Mouse (Mus musculus) left cerebral cortex, adult 8-10 months (tissue): ENCODE data around the gene Foxa3. TPM values are rescaled to one million over a fixed set of nuclear protein-coding genes. Genes with fewer than 3 reads are reported as not detected.
A peak's percentile ranks its signal among the peaks of the same experiment; 100 is the strongest.
"Not testable (repeated sequence)": the region's sequence is repeated elsewhere in the genome, so short reads cannot be mapped to it uniquely, and the experiment has no call there.

ENCODE experiments used
- DNase-seq, 2 experiments: peaks; one replicate each; pipeline ENCODE4 v3.0.0; 2022; ENCODE audit warnings: low spot score in 2 of 2
- total RNA-seq, 4 experiments: library from RNA; stranded (reverse); gene quantifications; 2 replicates each; pipeline ENCODE4 v1.2.4; 2022

Foxa3 gene
- not detected for total RNA-seq

DNA sequence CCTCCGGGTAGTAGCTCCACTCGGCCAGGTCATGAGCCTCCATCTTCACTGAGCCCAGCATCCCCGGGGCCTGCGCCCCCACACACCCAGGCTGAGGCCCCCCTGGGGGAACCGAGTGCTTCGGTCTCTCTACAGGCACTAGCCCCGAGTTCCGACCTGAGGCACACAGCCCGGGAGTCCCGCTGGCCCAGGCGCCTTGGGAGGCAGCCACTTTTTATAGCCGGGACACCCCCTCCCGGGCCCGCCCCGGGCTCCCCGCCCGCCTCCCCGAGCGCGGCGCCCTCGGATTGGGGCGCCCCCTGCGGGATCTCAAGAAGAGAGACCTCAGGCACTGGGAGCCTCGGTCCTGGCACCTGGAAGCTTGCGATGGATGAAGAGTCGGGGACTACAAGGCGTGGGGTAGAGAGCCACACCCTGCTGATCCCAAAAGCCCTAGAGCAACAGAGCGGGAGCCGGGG lies at the start of gene Foxa3:
Gene Foxa3 (minus strand): TSS at position 182 of the 458 bp plus-strand sequence.
- peak in 1 of 2 experiments; percentile 54 for DNase-seq

DNA sequence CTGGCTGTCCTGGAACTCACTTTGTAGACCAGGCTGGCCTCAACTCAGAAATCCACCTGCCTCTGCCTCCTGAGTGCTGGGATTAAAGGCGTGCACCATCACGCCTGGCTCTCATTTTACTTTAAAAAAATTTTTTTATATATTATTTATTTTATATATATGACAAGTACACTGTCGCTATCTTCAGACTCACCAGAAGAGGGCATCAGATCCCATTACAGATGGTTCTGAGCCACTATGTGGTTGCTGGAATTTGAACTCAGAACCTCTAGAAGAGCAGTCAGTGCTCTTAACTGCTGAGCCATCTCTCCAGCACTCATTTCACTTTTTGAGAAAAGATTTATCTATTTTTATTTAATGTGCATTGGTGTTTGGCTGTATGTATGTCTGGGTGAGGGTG lies 47.7 kb upstream of the Foxa3 start:
- DNase-seq: not testable (repeated sequence)

DNA sequence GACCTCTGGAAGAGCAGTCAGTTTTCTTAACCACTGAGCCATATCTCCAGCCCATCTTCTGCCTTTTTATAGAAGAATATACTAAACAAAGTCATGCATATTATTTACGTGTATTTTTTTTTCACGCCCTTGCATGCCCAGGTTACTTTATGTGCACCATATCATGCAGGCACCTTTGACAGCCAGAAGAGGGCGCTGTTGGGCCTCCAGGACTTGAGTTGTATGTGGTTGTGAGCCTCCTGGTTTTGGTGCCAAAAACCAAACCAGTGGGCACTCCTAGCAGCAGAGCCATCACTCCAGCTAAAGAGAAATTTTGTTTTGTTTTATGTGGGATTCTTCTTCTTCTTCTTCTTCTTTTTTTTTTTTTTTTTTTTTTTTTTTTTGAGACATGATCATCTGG lies 46.2 kb upstream of the Foxa3 start:
- no peak for DNase-seq

DNA sequence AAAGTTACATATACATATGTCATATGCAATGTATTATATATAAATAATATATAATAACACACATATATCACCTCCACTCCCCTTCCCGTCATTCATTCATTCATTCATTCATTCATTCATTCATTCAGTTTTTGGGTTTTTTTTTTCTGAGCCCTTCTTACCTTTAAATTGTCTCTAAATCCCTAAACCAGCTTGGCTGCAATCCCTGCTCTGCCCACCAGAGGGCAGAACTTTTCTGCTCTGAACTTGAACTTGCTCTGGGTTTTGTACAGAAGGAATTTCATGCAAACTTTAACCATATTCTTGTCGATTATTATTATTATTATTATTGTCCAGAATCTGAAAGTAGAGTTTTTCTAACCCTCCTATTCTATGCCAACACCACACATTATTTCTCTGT lies 45.4 kb upstream of the Foxa3 start:
- DNase-seq: peak in 1 of 2 experiments; percentile 69

DNA sequence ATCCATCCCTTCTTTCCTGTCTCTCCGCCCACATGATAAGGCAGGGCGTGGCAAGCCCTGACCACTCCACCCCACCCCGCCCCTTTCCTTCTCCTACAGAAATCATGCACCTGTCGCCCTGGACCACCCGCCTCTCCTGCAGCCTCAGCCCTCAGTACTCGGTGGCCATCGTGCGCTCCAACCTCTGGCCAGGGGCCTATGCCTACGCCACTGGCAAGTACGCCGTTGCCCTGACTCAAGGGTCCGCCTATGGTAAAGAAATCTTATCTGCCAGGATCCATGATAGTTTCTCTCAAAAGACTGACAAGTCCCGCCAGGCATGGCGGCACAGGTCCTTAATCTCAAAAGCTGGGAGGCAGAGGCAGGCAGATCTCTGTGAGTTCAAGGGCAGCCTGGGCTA lies 44.6 kb upstream of the Foxa3 start:
- no peak for DNase-seq

DNA sequence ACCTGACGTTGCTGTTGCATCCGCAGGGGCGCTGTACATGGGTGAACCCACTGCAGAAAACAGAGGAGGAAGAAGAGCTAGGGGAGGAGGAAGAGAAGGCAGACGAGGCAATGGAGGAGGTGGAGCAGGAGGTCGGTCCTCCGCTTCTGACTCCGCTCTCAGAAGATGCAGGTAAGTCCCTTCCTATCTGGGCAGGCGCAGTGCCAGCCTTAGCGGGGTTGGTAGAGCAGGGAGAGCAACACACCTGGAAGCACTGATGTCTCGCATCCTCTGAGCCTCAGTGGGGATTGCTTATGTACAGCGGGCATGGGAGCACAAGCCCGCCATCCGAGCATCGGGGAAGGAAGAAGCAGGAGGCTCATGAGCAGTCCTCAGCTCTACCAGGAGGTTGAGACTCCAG lies 43.7 kb upstream of the Foxa3 start:
- no peak for DNase-seq

DNA sequence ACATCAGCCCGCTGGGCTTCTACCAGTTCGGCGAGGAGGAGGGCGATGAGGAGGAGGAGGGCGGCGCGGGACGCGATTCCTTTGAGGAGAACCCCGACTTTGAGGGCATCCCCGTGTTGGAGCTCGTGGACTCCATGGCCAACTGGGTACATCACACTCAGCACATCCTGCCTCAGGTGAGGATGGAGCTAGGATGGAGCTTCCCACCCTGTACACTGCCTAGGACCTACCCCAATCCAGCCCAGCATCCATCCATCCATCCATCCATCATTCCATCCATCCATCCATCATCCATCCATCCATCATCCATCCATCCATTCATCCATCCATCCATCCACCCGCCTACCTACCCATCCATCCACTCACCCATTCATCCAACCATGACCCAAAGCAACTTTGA lies 42.6 kb upstream of the Foxa3 start:
- DNase-seq: no peak

DNA sequence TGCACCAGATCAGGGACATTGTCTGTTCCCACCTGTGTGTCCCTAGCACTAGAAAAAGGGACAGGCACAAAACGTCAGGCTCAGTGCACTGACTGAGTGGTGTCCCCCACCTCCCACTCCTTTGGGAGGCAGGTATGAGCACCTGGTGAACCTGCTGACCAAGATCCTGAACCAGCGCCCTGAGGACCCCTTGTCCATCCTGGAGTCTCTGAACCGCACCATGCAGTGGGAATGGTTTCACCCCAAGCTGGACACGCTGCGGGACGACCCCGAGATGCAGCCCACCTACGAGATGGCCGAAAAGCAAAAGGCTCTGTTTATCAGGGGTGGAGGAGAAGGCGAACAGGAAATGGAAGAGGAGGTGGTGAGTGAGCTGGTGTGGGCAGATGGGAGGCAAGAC lies 34.1 kb upstream of the Foxa3 start:
- DNase-seq: no peak

DNA sequence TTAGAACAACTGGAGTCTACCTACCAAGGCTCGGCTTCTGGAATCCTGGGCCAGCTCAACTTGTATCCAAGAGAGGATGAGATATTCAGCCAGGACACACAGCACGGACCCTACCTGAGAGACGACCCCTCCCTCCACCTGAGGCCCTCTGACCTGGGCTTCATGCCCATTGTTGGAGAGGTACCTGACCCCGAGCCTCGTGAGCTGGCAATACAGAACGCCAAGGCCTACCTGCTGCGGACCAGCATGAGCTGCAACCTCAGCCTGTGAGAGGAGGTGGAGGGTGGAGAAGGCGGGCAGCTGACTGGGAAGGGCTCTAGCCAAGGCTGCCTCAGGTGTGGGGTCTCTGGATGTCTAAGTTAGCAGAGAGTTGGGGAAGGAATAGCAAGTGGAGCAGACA lies 31.8 kb upstream of the Foxa3 start:
- no peak for DNase-seq

DNA sequence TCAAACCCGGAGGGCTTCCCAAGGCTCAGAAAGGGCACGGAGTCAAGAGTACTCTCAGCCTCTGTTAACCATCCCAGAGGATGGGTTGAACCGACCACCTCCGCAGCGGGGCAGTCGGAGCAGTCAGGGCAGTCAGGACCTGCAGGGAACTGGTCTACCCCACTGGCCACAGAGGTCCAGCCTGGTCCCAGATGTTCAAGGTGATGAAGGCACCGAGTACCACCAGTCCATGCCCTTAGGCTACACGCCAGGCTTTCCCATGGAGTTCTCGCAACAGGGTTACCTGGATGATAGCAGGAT lies 31.4 kb upstream of the Foxa3 start:
- DNase-seq: no peak

DNA sequence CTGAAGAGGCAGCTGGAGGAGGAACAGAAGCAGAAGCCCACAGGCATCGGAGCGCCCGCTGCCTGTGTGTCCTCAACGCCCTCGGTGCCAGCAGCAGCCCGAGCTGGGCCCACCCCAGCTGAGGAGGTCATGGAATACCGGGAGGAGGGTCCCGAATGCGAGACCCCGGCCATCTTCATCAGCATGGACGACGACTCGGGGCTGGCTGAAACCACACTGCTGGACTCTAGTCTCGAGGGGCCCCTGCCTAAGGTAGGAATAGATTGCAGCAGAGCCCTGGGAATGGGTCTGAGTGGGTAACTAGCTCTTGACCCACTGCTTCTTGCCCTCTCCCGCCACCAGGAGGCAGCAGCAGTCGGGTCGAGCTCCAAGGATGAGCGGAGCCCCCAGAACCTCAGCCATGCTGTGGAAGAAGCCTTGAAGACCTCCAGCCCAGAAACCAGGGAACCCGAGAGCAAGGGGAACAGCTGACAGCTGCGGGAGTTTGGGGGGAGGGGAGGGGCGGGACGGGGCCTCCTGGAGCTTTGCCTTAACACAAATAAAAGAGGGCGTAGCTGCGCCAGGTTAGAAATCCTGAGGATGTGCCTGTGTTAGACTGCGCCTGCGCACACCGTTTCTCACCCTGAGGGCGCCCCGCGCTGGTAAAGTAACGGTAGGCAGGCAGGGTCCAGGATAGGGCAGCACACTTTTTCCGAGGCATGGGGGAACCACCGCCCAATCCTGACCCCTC lies 30.9 kb upstream of the Foxa3 start, which contains the start of gene Rsph6a:
Gene Rsph6a (plus strand): TSS at position 644 of the 730 bp plus-strand sequence.
- DNase-seq: no peak

DNA sequence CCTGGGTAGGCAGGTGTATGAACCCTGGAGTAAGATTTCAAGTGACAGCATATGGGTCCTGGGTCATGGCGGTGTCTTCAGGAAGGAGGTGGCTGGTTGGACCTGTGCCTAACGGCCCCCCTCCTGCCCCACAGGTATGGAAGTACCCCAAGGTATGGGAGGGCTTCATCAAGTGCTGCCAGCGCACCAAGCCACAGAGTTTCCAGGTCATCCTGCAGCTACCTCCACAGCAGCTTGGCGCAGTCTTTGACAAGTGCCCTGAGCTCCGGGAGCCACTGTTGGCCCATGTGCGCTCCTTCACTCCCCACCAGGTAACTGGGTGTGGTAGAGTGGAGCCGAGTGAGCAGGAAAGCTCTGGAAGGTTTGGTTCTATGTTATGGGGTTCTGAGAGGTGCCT lies 29.8 kb upstream of the Foxa3 start:
- DNase-seq: no peak

DNA sequence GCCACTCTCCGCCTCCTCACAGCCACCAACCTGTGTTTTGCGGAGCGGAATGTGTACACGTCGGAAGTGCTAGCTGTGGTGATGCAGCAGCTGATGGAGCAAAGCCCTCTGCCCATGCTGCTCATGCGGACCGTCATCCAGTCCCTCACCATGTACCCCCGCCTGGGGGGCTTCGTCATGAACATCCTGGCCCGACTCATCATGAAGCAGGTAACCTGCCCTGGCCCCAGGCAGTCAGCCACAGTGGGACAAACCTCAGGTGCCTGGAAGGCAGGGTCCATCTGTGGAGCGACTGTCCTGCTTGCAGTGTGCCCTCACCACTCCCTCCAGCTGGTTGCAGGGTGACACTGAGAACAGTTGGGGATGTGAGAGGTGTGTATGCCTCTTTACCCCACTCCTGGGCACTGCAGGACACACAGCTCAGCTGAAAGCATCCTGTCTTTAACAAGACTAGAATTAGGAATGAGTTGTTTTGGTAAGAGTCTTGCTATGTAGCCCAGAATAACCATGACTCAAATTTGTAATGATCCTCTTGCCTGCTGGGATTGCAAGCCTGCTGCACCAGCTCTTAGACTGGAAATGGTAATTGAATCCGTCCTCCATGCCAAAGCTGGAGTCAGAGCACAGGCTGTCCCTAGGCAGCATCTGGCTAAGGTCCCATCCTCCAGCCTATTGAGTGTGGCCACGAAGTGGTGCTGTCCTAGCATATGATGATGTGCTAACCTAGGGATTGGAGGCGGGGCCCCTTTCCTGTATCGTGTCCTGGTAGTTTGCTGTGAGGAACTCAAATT lies 29.2 kb upstream of the Foxa3 start:
- peak; percentile 37 to 80 for DNase-seq

DNA sequence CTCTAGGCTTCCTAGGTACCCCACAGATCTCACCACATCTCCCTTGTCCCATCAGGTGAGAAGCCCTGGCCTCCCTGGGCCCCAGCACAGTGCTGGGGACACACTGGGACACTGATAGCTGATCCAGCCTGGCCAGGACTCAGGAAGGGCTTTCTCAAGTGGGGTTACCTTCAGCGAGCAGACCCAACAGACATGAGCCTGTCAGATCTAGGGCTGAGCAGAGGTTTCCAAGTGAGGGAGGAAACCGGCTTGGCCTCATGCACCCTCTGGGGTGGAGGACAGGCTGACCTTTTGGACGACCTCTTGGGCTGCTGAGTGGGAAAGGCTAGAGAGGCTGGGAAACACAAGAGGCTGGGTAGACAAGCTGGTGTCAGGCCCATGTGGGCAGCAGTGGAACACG lies 27.8 kb upstream of the Foxa3 start:
- no peak for DNase-seq

DNA sequence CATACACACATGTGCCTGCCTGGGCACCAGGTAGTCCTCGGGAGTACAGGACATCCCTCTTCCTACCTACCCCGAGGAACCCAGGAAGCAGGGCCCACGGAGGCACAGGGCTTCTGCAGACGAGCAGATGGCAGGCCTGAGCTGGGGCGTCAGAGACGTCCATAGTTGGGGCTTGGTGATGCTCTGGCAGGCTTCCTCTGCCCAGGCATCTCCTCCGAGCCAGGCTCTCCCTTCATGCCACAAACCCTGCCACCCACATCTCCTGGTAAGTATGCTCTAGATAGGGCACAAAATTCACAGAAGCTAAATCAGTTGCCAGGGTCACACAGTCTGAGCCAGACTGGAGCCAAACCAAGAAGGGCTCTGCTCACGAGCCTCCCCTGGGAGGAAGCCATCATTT lies 26.8 kb upstream of the Foxa3 start:
- DNase-seq: peak in 1 of 2 experiments; percentile 60

DNA sequence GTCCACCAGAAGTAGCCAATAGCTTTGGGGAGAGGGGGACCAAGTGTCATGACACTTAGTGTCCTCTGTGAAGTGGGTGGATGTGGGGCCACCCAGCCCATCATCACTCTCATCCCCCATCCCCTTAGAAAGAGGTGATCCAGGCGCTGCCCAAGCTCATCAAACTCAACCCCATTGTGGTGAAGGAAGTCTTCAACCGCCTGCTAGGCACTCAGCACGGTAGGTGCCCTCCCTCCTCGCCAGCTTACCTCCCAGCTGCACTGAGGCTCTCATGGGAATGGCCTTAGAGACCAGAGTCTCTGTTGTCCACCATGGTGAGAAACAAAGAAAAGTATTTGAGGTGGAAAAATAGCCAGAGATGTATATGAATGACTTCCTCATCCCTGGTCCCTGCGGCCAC lies 25.9 kb upstream of the Foxa3 start:
- DNase-seq: no peak

DNA sequence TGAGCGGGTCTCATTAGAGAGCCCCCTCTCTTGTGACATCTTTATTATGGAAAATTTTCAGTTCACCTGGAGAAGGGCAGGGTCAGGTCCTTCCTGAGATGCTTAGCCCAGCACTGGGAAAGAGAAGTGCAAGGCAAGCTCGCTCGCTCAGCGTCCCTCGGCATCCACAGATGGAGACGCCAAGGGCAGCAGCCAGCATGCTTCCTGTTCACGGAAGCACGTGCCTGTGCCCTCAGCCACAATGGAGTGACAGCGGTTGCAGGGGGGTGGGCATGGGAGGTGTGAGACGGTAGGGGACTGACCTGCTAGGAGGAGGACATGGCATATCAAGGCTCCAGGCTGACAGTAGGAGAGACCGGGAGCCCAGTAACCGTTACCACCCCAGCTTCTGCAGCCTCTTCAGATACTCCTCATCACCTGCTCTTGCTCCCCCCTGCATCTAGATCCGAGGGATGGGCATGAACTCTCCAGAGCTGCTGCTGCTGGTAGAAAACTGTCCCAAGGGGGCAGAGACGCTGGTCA lies 24.7 kb upstream of the Foxa3 start:
- no peak for DNase-seq

DNA sequence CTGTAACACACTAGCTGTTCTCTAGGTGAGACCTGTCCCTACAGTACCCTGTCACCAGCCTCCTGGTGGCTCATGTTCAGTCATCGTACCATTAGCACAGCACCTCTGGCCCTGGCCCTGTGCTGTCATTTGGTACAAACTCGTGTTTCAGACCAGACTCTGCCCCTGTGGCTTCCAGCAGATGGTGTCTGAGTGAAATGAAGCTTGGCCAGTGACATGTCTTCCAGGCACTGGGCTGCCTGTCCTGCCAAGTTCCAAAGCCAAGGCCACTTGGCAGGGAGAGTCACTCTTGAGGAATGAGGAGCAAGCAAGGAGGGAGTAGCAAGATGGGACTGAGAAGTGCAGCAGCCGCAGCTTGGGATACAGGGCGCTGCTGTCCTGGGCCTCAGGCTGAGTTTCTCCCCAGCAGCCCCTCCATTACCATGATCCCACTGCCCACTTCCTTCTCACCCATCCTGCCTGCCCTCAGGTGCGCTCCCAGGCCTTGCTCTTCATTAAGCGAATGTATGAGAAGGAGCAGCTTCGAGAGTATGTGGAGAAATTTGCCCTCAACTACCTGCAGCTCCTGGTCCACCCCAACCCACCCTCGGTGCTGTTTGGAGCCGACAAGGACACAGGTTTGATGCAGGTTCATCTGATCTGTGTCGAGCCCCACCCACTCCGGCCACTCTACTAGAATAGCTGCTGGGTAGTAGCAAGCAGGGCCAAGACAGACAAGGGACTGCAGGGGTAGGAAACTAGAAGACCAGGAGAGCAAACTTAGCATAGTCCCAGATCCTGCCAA lies 23.1 kb upstream of the Foxa3 start:
- no peak for DNase-seq

DNA sequence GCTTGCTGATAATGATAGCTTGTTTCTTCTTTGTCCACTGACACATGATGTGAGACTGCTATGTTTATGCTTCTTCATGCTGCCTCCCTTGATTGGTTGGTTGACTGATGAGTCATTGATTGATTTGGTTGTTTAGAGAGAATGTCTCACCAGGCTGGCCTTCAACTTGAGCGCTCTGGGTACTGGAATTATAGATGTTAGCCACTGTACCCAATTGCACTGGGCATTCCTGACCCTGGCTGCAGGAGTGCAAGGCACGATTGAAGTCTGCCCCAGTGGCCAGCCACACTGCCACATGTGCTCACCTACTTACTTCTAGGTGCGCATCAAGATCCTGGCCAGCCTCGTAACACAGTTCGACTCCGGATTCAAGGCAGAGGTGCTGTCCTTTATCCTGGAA lies 21.3 kb upstream of the Foxa3 start:
- no peak for DNase-seq

DNA sequence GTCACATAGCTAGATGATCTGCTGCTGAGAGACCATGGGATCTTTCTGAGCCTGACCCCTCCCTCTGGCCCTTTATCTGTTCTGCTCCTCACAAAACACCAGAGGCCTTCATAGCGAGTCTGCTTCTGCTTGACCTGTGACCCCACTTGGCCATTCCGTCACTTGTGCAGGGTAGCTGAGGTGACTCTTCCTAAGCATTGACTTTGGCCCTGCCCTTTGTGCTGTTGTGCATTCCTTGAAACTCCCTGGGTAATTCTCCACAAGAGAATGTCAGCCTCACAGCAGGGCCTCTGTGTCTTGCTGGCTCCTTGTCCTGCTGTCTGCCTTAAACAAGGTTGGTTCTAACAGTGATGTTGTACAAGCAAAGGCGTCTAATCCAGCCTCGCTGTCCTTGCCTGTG lies 8.3 kb upstream of the Foxa3 start:
- no peak for DNase-seq

DNA sequence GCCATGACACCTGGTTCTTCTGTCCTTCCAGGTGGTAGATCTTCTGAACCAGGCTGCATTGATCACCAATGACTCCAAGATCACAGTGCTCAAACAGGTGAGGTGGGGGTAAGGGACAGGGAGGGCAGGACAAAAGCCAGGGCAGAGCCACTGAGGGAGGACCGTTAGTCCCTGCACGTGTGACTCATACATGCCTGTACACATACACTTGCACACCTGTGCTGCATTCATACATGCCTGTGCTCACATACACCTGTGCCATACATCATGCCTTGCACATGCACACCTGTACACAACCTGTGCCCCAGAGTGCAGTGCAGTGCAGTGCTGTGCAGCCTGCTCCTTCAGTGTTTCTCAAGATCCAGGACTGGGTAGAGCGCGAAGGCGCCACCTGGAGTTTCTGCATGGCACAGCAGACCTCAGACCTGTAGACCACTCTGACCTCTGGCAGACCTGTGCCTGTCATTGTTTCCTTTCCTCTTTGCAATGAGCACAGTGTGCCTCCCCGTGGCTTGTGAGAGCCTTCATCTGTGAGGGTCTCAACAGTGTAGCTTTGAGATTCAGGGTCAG lies 5.8 kb upstream of the Foxa3 start:
- DNase-seq: no peak

DNA sequence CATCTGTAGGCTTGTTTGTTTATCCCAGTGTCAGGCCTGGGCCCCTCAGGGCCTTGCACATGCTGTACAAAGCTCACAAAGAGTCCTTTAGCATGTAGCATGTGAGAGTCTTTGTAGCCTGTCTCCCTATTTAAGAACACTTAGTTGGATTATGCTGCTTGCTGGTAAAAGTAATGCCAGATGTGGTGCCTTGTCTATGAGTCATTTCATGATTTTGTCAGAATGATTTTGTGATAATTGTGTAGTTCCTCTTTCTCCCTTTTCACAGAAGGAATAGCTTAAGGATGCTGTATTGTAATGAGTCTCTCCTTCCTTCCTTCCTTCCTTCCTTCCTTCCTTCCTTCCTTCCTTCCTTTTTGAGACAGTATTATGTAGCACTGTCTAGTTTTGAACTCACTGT lies 4.7 kb upstream of the Foxa3 start:
- no peak for DNase-seq
